Mouse (Mus musculus): ENCODE results near the gene Dusp28. TPM values are rescaled to one million over a fixed set of nuclear protein-coding genes. Genes with fewer than 3 reads are reported as not detected.

The Dusp28 gene
- polyA plus RNA-seq, 1 experiment from 2014 or later, result 13.7 TPM

DNA sequence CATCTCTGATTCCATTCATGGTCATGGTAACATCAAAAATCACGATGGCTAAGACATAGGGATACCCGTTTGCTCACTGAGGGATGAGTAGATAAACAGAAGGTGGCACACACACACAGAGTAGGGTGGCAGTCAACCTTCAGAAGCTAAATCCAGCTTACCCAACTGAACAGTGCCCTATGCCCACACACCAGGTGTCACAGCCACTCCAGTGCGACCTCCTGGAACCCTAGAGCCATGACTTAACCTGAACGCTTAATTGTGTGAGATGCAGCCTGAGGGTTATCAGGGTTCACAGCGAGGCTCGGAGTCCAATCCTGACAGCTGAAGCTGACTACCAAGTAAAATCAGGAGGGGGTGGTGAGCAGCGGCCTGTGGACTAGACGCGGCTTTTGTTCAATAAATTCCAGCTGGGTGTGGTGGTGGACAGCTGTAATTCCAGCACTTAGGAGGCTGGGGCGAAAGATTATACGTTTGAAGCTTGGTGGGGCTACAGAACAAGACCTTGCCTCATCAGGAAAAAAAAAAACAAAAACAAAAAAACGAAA is 29.3 kb upstream of the Dusp28 start:
- Histone ChIP-seq H3K4me1 (ENCODE audit: control insufficient read depth, insufficient read depth, low read length) (peaks cover 3% of the 10 kb centered on the region; the same call in 1 of the 2 replicates), H3K27ac (ENCODE audit: low read depth, low read length) (no peak overlapping the region), H3K4me3 (ENCODE audit: low read length) (no peak overlapping the region), H3K9ac (ENCODE audit: low read depth, low read length) (no peak overlapping the region), H3K4me2 (replicated peaks; ENCODE audit: low read depth, low read length) (no peak overlapping the region), H3K9me3 (ENCODE audit: control insufficient read depth, low read length) (no peaks in the 10 kb centered on the region), H3K36me3 (ENCODE audit: control insufficient read depth, insufficient read depth, low read length) (no peaks in the 10 kb centered on the region), H3K27me3 (ENCODE audit: control insufficient read depth, insufficient read depth, low read length) (0 out of 2 replicates have a peak, but pooled peaks cover 2% of the 10 kb centered on the region)
- 29% methylated on average over 12 of the region's 12 CpGs for WGBS
- peak; percentile 21; the same call in 1 of the 2 replicates for ATAC-seq (ENCODE audit: low FRiP score, low TSS enrichment)

DNA sequence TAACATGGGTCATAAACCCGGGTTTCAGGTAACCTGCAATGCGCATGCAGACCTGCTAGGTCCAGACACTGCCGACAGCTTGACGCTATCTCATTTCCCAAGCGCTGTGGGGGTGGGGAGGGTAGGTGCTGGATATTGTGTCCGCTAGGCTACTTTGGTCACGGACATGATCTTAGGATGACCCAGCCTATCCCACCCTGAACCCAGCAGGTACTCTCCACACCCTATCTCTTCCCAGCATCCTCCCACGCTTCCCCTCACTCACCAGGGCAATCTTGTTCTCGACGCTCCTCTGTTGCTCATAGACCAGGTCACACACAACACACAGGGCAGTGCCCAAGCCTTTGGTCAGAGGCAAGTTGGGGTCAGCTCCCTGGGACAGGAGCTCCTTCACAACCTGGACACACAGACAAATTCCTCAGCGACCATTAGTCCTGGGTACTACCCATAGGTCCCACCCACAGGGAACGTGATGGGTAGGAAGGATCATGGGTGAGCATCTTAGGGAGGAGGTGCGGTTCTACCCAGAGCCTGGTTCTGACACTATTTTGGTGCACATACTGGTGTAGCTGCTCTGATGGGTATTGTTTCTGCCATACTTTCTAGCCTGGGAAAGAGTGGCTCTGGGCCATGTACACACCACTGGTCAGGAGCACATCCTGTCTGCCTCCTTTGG is 28.6 kb upstream of the Dusp28 start:
- peak; percentile 59 for ATAC-seq (ENCODE audit: low FRiP score, low TSS enrichment)
- WGBS, result 50% methylated on average over 13 of the region's 13 CpGs
- Histone ChIP-seq H3K9ac (ENCODE audit: low read depth, low read length) (no peak overlapping the region), H3K27me3 (ENCODE audit: control insufficient read depth, insufficient read depth, low read length) (0 out of 2 replicates have a peak, but pooled peaks cover 2% of the 10 kb centered on the region), H3K4me3 (ENCODE audit: low read length) (no peak overlapping the region), H3K36me3 (ENCODE audit: control insufficient read depth, insufficient read depth, low read length) (no peaks in the 10 kb centered on the region), H3K4me1 (ENCODE audit: control insufficient read depth, insufficient read depth, low read length) (peaks cover 3% of the 10 kb centered on the region; the same call in 1 of the 2 replicates), H3K27ac (ENCODE audit: low read depth, low read length) (no peak overlapping the region), H3K4me2 (replicated peaks; ENCODE audit: low read depth, low read length) (no peak overlapping the region), H3K9me3 (ENCODE audit: control insufficient read depth, low read length) (no peaks in the 10 kb centered on the region)

GRCm38 (mm10) chr1:92879266-92879665 is 27.5 kb upstream of the Dusp28 start:
- H3K4me3 ChIP-seq (ENCODE audit: low read length), result no peak overlapping the region
- peaks cover 3% of the 10 kb centered on the region; the same call in 1 of the 2 replicates for H3K4me1 ChIP-seq (ENCODE audit: control insufficient read depth, insufficient read depth, low read length)
- no peak overlapping the region for H3K27ac ChIP-seq (ENCODE audit: low read depth, low read length)
- H3K9me3 ChIP-seq (ENCODE audit: control insufficient read depth, low read length), result no peaks in the 10 kb centered on the region
- no peak overlapping the region for H3K9ac ChIP-seq (ENCODE audit: low read depth, low read length)
- 89% methylated on average over 12 of the region's 12 CpGs for WGBS
- H3K36me3 ChIP-seq (ENCODE audit: control insufficient read depth, insufficient read depth, low read length), result no peaks in the 10 kb centered on the region
- no peak for ATAC-seq (ENCODE audit: low FRiP score, low TSS enrichment)
- no peak overlapping the region for H3K4me2 ChIP-seq (replicated peaks; ENCODE audit: low read depth, low read length)
- H3K27me3 ChIP-seq (ENCODE audit: control insufficient read depth, insufficient read depth, low read length), result 0 out of 2 replicates have a peak, but pooled peaks cover 2% of the 10 kb centered on the region

DNA sequence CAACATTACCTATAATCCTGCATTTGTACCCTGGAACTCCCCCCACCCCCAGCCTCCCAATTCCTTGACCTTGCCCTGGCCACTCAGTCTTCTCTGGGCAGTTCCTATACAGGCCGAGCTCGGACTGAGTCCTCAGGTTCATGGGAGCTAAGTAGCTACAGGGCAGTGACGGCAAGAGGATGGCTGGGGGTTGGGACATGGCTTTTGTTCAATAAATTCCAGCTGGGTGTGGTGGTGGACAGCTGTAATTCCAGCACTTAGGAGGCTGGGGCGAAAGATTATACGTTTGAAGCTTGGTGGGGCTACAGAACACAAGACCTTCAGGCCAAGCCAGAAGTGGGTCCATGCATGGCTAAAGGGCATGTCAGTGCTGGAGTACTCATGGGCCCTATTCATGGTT is 26.7 kb upstream of the Dusp28 start:
- 62% methylated on average over 5 of the region's 5 CpGs for WGBS
- Histone ChIP-seq H3K4me2 (replicated peaks; ENCODE audit: low read depth, low read length) (no peak overlapping the region), H3K4me3 (ENCODE audit: low read length) (no peak overlapping the region), H3K27me3 (ENCODE audit: control insufficient read depth, insufficient read depth, low read length) (0 out of 2 replicates have a peak, but pooled peaks cover 2% of the 10 kb centered on the region), H3K27ac (ENCODE audit: low read depth, low read length) (no peak overlapping the region), H3K36me3 (ENCODE audit: control insufficient read depth, insufficient read depth, low read length) (no peaks in the 10 kb centered on the region), H3K9ac (ENCODE audit: low read depth, low read length) (no peak overlapping the region), H3K9me3 (ENCODE audit: control insufficient read depth, low read length) (no peaks in the 10 kb centered on the region), H3K4me1 (ENCODE audit: control insufficient read depth, insufficient read depth, low read length) (peaks cover 3% of the 10 kb centered on the region; the same call in 1 of the 2 replicates)
- no peak for ATAC-seq (ENCODE audit: low FRiP score, low TSS enrichment)

DNA sequence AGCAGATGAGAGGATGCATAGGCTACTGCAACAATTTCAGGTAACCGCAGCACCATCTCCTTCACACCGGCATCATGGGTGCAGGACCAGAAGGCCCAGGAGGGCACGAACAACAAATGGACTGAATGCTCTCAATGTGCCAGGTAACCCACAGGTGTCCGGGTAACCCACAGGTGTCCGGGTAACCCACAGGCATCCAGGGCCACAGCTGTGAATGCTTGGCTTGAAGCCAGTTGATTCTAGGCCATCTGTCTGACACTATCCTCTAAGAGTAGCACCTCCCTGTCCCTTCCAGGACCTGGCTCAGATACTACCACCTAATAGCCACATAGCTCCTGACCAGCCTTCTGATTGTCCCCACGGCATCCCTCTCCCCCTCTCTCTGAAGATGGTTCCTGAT is 24.8 kb upstream of the Dusp28 start:
- Histone ChIP-seq H3K27ac (ENCODE audit: low read depth, low read length) (no peak overlapping the region), H3K4me3 (ENCODE audit: low read length) (no peak overlapping the region), H3K4me1 (ENCODE audit: control insufficient read depth, insufficient read depth, low read length) (0 out of 2 replicates have a peak, but pooled peaks cover 3% of the 10 kb centered on the region), H3K9ac (ENCODE audit: low read depth, low read length) (no peak overlapping the region), H3K9me3 (ENCODE audit: control insufficient read depth, low read length) (no peaks in the 10 kb centered on the region), H3K36me3 (ENCODE audit: control insufficient read depth, insufficient read depth, low read length) (no peaks in the 10 kb centered on the region), H3K27me3 (ENCODE audit: control insufficient read depth, insufficient read depth, low read length) (0 out of 2 replicates have a peak, but pooled peaks cover 2% of the 10 kb centered on the region), H3K4me2 (replicated peaks; ENCODE audit: low read depth, low read length) (no peak overlapping the region)
- 94% methylated on average over 6 of the region's 6 CpGs for WGBS
- no peak for ATAC-seq (ENCODE audit: low FRiP score, low TSS enrichment)

- Histone ChIP-seq H3K27ac (ENCODE audit: low read depth, low read length) (no peak overlapping the region), H3K27me3 (ENCODE audit: control insufficient read depth, insufficient read depth, low read length) (no peaks in the 10 kb centered on the region), H3K4me1 (ENCODE audit: control insufficient read depth, insufficient read depth, low read length) (no peaks in the 10 kb centered on the region), H3K4me3 (ENCODE audit: low read length) (no peak overlapping the region), H3K4me2 (replicated peaks; ENCODE audit: low read depth, low read length) (no peak overlapping the region), H3K9ac (ENCODE audit: low read depth, low read length) (no peak overlapping the region), H3K36me3 (ENCODE audit: control insufficient read depth, insufficient read depth, low read length) (no peaks in the 10 kb centered on the region), H3K9me3 (ENCODE audit: control insufficient read depth, low read length) (no peaks in the 10 kb centered on the region)
- ATAC-seq (ENCODE audit: low FRiP score, low TSS enrichment), result no peak
- WGBS, result 77% methylated on average over 7 of the region's 7 CpGs
Observed at GRCm38 (mm10) chr1:92888901-92889655, 17.7 kb upstream of the Dusp28 start.

DNA sequence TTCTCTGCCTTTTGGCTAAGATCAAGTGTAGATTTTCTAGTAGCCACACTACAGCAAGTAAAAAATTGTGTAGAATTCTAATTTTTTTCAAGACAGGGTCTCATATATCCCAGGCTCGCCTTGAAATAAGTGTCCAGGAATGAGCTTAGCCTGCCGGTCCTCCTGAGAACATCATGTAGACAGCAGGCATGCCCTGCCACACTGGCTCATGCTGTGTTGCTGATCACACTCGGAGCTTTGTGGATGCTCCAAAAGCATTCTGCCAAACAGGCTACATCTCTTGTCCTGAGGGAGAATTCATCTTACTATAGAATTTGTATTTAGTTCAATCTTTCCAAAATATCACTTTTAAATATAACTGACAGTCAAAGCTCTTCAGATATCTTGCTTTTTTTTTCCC is 14.0 kb upstream of the Dusp28 start:
- ATAC-seq (ENCODE audit: low FRiP score, low TSS enrichment), result no peak
- 66% methylated on average over 3 of the region's 3 CpGs for WGBS
- Histone ChIP-seq H3K9ac (ENCODE audit: low read depth, low read length) (no peak overlapping the region), H3K9me3 (ENCODE audit: control insufficient read depth, low read length) (no peaks in the 10 kb centered on the region), H3K27me3 (ENCODE audit: control insufficient read depth, insufficient read depth, low read length) (no peaks in the 10 kb centered on the region), H3K4me2 (replicated peaks; ENCODE audit: low read depth, low read length) (no peak overlapping the region), H3K36me3 (ENCODE audit: control insufficient read depth, insufficient read depth, low read length) (no peaks in the 10 kb centered on the region), H3K4me3 (ENCODE audit: low read length) (no peak overlapping the region), H3K27ac (ENCODE audit: low read depth, low read length) (no peak overlapping the region), H3K4me1 (ENCODE audit: control insufficient read depth, insufficient read depth, low read length) (no peaks in the 10 kb centered on the region)

GRCm38 (mm10) chr1:92893896-92894295 is 12.9 kb upstream of the Dusp28 start:
- Histone ChIP-seq H3K4me3 (ENCODE audit: low read length) (no peak overlapping the region), H3K27ac (ENCODE audit: low read depth, low read length) (no peak overlapping the region), H3K4me2 (replicated peaks; ENCODE audit: low read depth, low read length) (no peak overlapping the region), H3K9me3 (ENCODE audit: control insufficient read depth, low read length) (no peaks in the 10 kb centered on the region), H3K27me3 (ENCODE audit: control insufficient read depth, insufficient read depth, low read length) (no peaks in the 10 kb centered on the region), H3K36me3 (ENCODE audit: control insufficient read depth, insufficient read depth, low read length) (no peaks in the 10 kb centered on the region), H3K4me1 (ENCODE audit: control insufficient read depth, insufficient read depth, low read length) (no peaks in the 10 kb centered on the region), H3K9ac (ENCODE audit: low read depth, low read length) (no peak overlapping the region)
- 62% methylated on average over 3 of the region's 3 CpGs for WGBS
- ATAC-seq (ENCODE audit: low FRiP score, low TSS enrichment), result no peak

- Histone ChIP-seq H3K36me3 (ENCODE audit: control insufficient read depth, insufficient read depth, low read length) (no peaks in the 10 kb centered on the region), H3K4me3 (ENCODE audit: low read length) (no peak overlapping the region), H3K4me1 (ENCODE audit: control insufficient read depth, insufficient read depth, low read length) (no peaks in the 10 kb centered on the region), H3K9ac (ENCODE audit: low read depth, low read length) (no peak overlapping the region), H3K27ac (ENCODE audit: low read depth, low read length) (no peak overlapping the region), H3K9me3 (ENCODE audit: control insufficient read depth, low read length) (no peaks in the 10 kb centered on the region), H3K27me3 (ENCODE audit: control insufficient read depth, insufficient read depth, low read length) (no peaks in the 10 kb centered on the region), H3K4me2 (replicated peaks; ENCODE audit: low read depth, low read length) (no peak overlapping the region)
- ATAC-seq (ENCODE audit: low FRiP score, low TSS enrichment), result peak; percentile 75; the same call in 1 of the 2 replicates
- WGBS, result 12% methylated on average over 3 of the region's 3 CpGs
Observed at GRCm38 (mm10) chr1:92895089-92895488, 11.7 kb upstream of the Dusp28 start.
